Mouse (Mus musculus): ENCODE measurements around the gene Gm10100.
"Not testable (repeated sequence)": the region's sequence is repeated elsewhere in the genome, so short reads cannot be mapped to it uniquely, and the experiment has no call there.

The Gm10100 gene

GRCm38 (mm10) chr10:77726186-77726585 is at the start of gene Gm10100:
Gm10100 (plus strand) TSS chr10:77726486.
- no peak for DNase-seq (ENCODE audit: low spot score)

- DNase-seq (ENCODE audit: low spot score): no peak
Observed at GRCm38 (mm10) chr10:77677562-77677961, 48.7 kb upstream of the Gm10100 start.

- no peak for DNase-seq (ENCODE audit: low spot score)
Observed at GRCm38 (mm10) chr10:77682994-77683393, 43.3 kb upstream of the Gm10100 start.

- no peak for DNase-seq (ENCODE audit: low spot score)
Observed at GRCm38 (mm10) chr10:77684181-77684580, 42.1 kb upstream of the Gm10100 start.

GRCm38 (mm10) chr10:77685895-77686664 is 40.2 kb upstream of the Gm10100 start, which contains the start of gene Tspear:
Tspear (plus strand) TSS chr10:77686569.
- no peak for DNase-seq (ENCODE audit: low spot score)

GRCm38 (mm10) chr10:77687021-77687420 is 39.3 kb upstream of the Gm10100 start:
- no peak for DNase-seq (ENCODE audit: low spot score)

GRCm38 (mm10) chr10:77690356-77690807 is 35.9 kb upstream of the Gm10100 start, which contains the start of gene Gm19402:
Gm19402 (minus strand) TSS chr10:77690757.
- DNase-seq (ENCODE audit: low spot score): not testable (repeated sequence)

GRCm38 (mm10) chr10:77697133-77697532 is 29.2 kb upstream of the Gm10100 start, which contains the start of gene Gm9508:
Gm9508 (minus strand) TSS chr10:77697233.
- no peak for DNase-seq (ENCODE audit: low spot score)

GRCm38 (mm10) chr10:77706326-77706725 is 20.0 kb upstream of the Gm10100 start, which contains the start of gene Gm10272:
Gm10272 (plus strand) TSS chr10:77706626.
- no peak for DNase-seq (ENCODE audit: low spot score)

- DNase-seq (ENCODE audit: low spot score): no peak
Observed at GRCm38 (mm10) chr10:77709831-77710230, 16.5 kb upstream of the Gm10100 start.

- DNase-seq (ENCODE audit: low spot score): not testable (repeated sequence)
Observed at GRCm38 (mm10) chr10:77711157-77711556, 15.1 kb upstream of the Gm10100 start, which contains the start of gene Gm10024. Gm10024 (plus strand) TSS chr10:77711457.

GRCm38 (mm10) chr10:77713734-77714133 is 12.6 kb upstream of the Gm10100 start:
- no peak for DNase-seq (ENCODE audit: low spot score)

- no peak for DNase-seq (ENCODE audit: low spot score)
Observed at GRCm38 (mm10) chr10:77715507-77715906, 10.8 kb upstream of the Gm10100 start, which contains the start of gene Gm10142. Gm10142 (plus strand) TSS chr10:77715807.

- DNase-seq (ENCODE audit: low spot score): not testable (repeated sequence)
Observed at GRCm38 (mm10) chr10:77720299-77720698, 6.0 kb upstream of the Gm10100 start, which contains the start of gene Krtap12-1. Krtap12-1 (plus strand) TSS chr10:77720599.

- DNase-seq (ENCODE audit: low spot score): no peak
Observed at GRCm38 (mm10) chr10:77724855-77725254, 1.4 kb upstream of the Gm10100 start.

- DNase-seq (ENCODE audit: low spot score): no peak
Observed at GRCm38 (mm10) chr10:77728280-77728679, 2.0 kb downstream of the Gm10100 start.

GRCm38 (mm10) chr10:77729241-77729640 is 3.0 kb downstream of the Gm10100 start:
- no peak for DNase-seq (ENCODE audit: low spot score)

- DNase-seq (ENCODE audit: low spot score): no peak
Observed at GRCm38 (mm10) chr10:77735928-77736327, 9.6 kb downstream of the Gm10100 start.

GRCm38 (mm10) chr10:77738929-77739328 is 12.6 kb downstream of the Gm10100 start:
- DNase-seq (ENCODE audit: low spot score): no peak

GRCm38 (mm10) chr10:77741924-77742688 is 15.8 kb downstream of the Gm10100 start, which contains the start of gene Gm18596:
Gm18596 (minus strand) TSS chr10:77742638.
- DNase-seq (ENCODE audit: low spot score): not testable (repeated sequence)

- DNase-seq (ENCODE audit: low spot score): not testable (repeated sequence)
Observed at GRCm38 (mm10) chr10:77750686-77751085, 24.4 kb downstream of the Gm10100 start.

- DNase-seq (ENCODE audit: low spot score): not testable (repeated sequence)
Observed at GRCm38 (mm10) chr10:77751254-77751653, 25.0 kb downstream of the Gm10100 start, which contains the start of gene Gm9736. Gm9736 (minus strand) TSS chr10:77751354.
